Mouse (Mus musculus) adrenal gland, postnatal 25 days (tissue): ENCODE data around the gene Gm10750. TPM values are rescaled to one million over a fixed set of nuclear protein-coding genes. Genes with fewer than 3 reads are reported as not detected.
"Not testable (repeated sequence)": the region's sequence is repeated elsewhere in the genome, so short reads cannot be mapped to it uniquely, and the experiment has no call there.

ENCODE experiments used
- DNase-seq: peaks from one replicate; pipeline ENCODE4 v3.0.0; 2021; ENCODE audit warnings: mixed read lengths
- long read RNA-seq: library from polyadenylated mRNA; stranded (forward); transcript quantifications from one replicate; pipeline ENCODE4 v2.0.0, GENCODE M21; 2021
- total RNA-seq: library from RNA; stranded (reverse); gene quantifications from 2 replicates; pipeline ENCODE4 v1.2.3, GENCODE M21; 2021

The Gm10750 gene
- total RNA-seq, result not detected in 2 replicates
- long read RNA-seq, result 0 reads

DNA sequence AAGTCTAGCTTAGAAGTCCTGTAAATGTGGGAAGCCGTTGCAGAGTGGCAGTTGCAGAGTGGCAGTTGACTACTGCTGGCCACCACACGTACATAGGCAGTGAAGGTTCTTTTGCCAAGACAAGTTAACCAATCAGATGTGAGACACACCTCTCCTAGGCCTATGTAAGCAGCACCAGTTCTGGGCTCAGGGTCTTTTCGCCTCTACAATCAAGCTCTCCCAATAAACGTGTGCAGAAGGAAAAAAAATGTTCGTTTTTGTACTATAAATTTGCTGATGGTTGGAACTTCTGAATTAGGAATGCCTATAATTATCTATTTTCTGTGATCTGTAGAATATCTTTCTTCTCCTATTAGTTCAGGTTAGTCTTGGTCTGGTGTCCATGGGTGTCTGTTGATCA, at the start of gene Gm10750:
Gene Gm10750, minus strand, starts transcription at position 101 of the 400 bp plus-strand sequence.
- DNase-seq, result not testable (repeated sequence)

DNA sequence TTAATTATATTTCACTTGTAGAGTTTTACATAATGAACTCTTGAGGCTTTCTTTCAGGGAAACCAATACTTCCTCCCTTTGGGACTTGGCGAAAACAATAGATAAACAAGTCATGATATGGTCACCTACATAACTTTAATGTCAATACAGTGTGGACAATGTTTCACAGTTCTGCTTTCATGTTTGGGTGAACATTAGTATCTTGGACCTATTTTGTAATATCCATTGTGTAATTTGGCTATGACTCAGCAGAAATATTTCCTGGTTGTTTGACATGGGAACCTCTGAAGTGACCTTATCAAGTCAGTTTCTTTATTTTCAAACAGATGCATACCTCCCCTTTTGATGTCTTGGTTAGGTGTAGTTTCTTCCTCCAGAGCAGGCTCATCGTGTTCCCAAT, 12.2 kb downstream of the Gm10750 start:
- DNase-seq, result no peak

DNA sequence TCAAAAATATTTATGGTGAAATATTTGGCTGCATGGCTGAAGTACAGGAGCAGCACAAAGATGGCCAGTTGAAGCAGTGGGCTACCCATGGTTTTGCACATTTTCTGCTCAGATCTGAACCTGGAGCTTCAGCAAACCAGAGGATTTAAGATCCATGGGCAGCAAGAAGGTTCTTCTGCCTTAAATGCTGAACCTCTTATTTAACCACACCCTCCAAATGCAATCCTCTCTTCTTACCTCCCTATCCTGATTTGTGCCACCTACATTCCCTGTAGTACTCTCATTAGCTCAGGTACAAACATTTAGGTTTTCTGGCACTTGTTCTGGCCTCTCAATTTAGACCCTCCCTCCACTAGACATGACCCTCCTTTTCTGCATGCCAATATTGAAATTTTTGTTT, 13.9 kb downstream of the Gm10750 start, which contains the start of gene Gm1330:
Gene Gm1330, minus strand, starts transcription at position 101 of the 400 bp plus-strand sequence.
- no peak for DNase-seq

DNA sequence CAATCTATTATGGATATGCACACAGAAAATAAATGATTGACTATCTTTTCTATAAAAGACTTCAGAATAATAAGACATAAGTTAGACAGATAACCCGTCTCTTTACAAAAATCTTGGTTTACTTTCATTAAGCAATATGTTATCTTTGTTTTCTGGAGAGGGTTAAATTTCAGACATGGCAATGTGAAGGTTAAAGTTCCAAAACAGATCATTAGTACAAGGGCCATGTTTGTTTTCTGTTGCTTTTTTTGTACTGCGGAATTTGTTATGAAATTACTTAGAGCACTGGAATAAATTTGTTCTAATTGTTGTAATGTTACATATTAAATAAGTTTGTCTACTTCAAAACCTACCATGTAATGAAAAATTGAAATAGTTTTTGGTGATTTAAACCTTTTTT, 21.9 kb downstream of the Gm10750 start:
- no peak for DNase-seq

Other genes with a start within 250 kb of the Gm10750 start
- gene Cst11, start 245.7 kb downstream of the Gm10750 start, total RNA-seq, result not detected in 2 replicates
- gene 8030411F24Rik, start 235.2 kb downstream of the Gm10750 start, total RNA-seq, result not detected in 2 replicates
- gene Cst12, start 227.9 kb downstream of the Gm10750 start, total RNA-seq, result not detected in 2 replicates
- 172 and 207 TPM in 2 replicates for gene Cst8, start 218.5 kb downstream of the Gm10750 start, total RNA-seq
- 0.58 TPM in 1 of 2 replicates, not detected in the other for gene Cst13, start 197.2 kb downstream of the Gm10750 start, total RNA-seq
- not detected in 2 replicates for gene Cst9, start 182.1 kb downstream of the Gm10750 start, total RNA-seq
- 1.2 TPM in 1 of 2 replicates, not detected in the other for gene 9230104L09Rik, start 152.2 kb downstream of the Gm10750 start, total RNA-seq
- 728 and 742 TPM in 2 replicates for gene Cst3, start 141.5 kb downstream of the Gm10750 start, total RNA-seq
- not detected in 2 replicates for gene Gm1330, start 14.0 kb downstream of the Gm10750 start, total RNA-seq